17 mouse cellular contexts compared by ENCODE assay signal in the genomic region with DNA sequence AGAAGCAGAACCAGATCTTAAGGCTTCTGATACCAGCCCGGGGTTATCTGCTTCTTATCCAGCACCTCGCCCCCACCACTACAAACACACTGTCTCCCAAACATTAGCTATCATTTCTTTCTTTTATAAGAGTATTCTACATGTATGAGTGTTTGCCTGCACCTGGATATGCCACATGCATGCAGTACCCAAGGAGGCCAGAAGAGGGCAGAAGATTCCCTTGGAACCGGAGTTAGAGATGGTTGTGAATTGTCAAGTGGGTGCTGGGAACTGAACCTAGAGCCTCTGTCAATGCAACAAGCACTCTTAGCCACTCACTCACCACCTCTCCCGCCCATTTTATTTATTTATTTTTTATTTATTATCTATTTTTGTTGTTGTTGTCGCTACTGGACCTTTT.
DNase-seq lines count a peak whose midpoint lies in the region; ATAC-seq and TF ChIP-seq lines count a peak whose summit lies in the region.
"Had no signal": no experiment of that assay in that cellular context is flagged by ENCODE, and none has a peak within 500 bp of the region (broad histone marks: within the 10 kb centered on the region; RNA-seq: fewer than 3 reads in every experiment).

No protein-coding gene starts in this region.

- no peak overlapping the region for H3K4me3 ChIP-seq in forebrain, postnatal 0 days (ENCODE audit: low read depth, low read length)
- H3K4me3 ChIP-seq in forebrain, embryonic 14.5 days (ENCODE audit: low read depth, low read length) = no peak overlapping the region
- no peak overlapping the region for H3K4me3 ChIP-seq in liver, adult 2 months (ENCODE audit: insufficient read depth, low read depth, low read length)
- H3K4me3 ChIP-seq in liver, embryonic 11.5 days (ENCODE audit: low read depth, low read length) = no peak overlapping the region
- H3K4me3 ChIP-seq in E14TG2a.4 (replicated peaks; ENCODE audit: low read length) = no peak overlapping the region
- H3K4me3 ChIP-seq in lung, adult 2 months (replicated peaks; ENCODE audit: extremely low read depth, low read depth, low read length) = no peak overlapping the region
- H3K4me3 ChIP-seq: heart, embryonic 13.5 days; limb, embryonic 13.5 days had no signal

- H3K9me3 ChIP-seq in forebrain, postnatal 0 days (ENCODE audit: low read length) = peaks cover 5% of the 10 kb centered on the region; the same call in 1 of the 2 replicates
- 0 out of 2 replicates have a peak, but pooled peaks cover 4% of the 10 kb centered on the region for H3K9me3 ChIP-seq in forebrain, embryonic 14.5 days (replicated peaks; ENCODE audit: control insufficient read depth, low read length)
- no peaks in the 10 kb centered on the region; the same call in 1 of the 2 replicates for H3K9me3 ChIP-seq in liver, embryonic 11.5 days (ENCODE audit: control insufficient read depth, low read length)
- no peaks in the 10 kb centered on the region for H3K9me3 ChIP-seq in E14TG2a.4 (ENCODE audit: low read length)
- H3K9me3 ChIP-seq: limb, embryonic 13.5 days had no signal

- H3K79me2 ChIP-seq in liver, adult 2 months (ENCODE audit: control insufficient read depth, insufficient read depth, low read length) = no peaks in the 10 kb centered on the region

- H3K36me3 ChIP-seq in forebrain, postnatal 0 days (ENCODE audit: insufficient read depth) = no peaks in the 10 kb centered on the region
- H3K36me3 ChIP-seq in forebrain, embryonic 14.5 days (ENCODE audit: control insufficient read depth, insufficient read depth, low read length) = no peaks in the 10 kb centered on the region
- H3K36me3 ChIP-seq in liver, adult 2 months (ENCODE audit: control insufficient read depth, insufficient read depth, low read length) = no peaks in the 10 kb centered on the region
- no peaks in the 10 kb centered on the region for H3K36me3 ChIP-seq in liver, embryonic 11.5 days (ENCODE audit: control insufficient read depth, insufficient read depth, low read length)
- no peaks in the 10 kb centered on the region for H3K36me3 ChIP-seq in E14TG2a.4 (ENCODE audit: insufficient read depth, low read length)
- H3K36me3 ChIP-seq: heart, embryonic 13.5 days; limb, embryonic 13.5 days had no signal

- no peak for DNase-seq in forebrain, postnatal 0 days
- no peak for DNase-seq in forebrain, embryonic 14.5 days (ENCODE audit: low spot score)
- DNase-seq in liver, adult 2 months (ENCODE audit: extremely low read depth, low read depth, low spot score) = no peak
- DNase-seq in liver, embryonic 11.5 days (ENCODE audit: low spot score) = no peak
- peak; percentile 9 for DNase-seq in induced T-regulatory cell, adult 2 months (ENCODE audit: low read depth)
- no peak for DNase-seq in lung, adult 2 months
- DNase-seq: cerebellum, adult 11-12 months; gastrocnemius, postnatal 36 days; kidney, adult 18-20 months; kidney, postnatal 4 days; lung, postnatal 10 days; right cerebral cortex, postnatal 4 days had no signal

- H3K27me3 ChIP-seq in forebrain, postnatal 0 days (ENCODE audit: insufficient read depth, low read length) = no peaks in the 10 kb centered on the region
- H3K27me3 ChIP-seq in forebrain, embryonic 14.5 days (replicated peaks; ENCODE audit: control insufficient read depth, insufficient read depth, low read length) = no peaks in the 10 kb centered on the region
- H3K27me3 ChIP-seq in liver, adult 2 months (ENCODE audit: control insufficient read depth, insufficient read depth, low read length) = no peaks in the 10 kb centered on the region
- H3K27me3 ChIP-seq in liver, embryonic 11.5 days (replicated peaks; ENCODE audit: control insufficient read depth, insufficient read depth, low read length) = no peaks in the 10 kb centered on the region
- 0 out of 2 replicates have a peak, but pooled peaks cover 2% of the 10 kb centered on the region for H3K27me3 ChIP-seq in E14TG2a.4 (ENCODE audit: insufficient read depth, low read length)
- H3K27me3 ChIP-seq: heart, embryonic 13.5 days; limb, embryonic 13.5 days had no signal

- peak; percentile 45; the same call in 1 of the 2 replicates for TF ChIP-seq CTCF in forebrain, postnatal 0 days (IDR thresholded peaks at IDR 0.05; ENCODE audit: low read depth)
- peak; percentile 17; the same call in 1 of the 2 replicates for TF ChIP-seq CTCF in liver, adult 2 months (IDR thresholded peaks at IDR 0.05; ENCODE audit: low read depth, low read length)
- peak; percentile 59 for TF ChIP-seq CTCF in E14TG2a.4 (conservative IDR thresholded peaks at IDR 0.05; ENCODE audit: low read length)
- no peak for TF ChIP-seq CTCF in lung, adult 2 months (IDR thresholded peaks at IDR 0.05; ENCODE audit: insufficient read depth, low read length)

- no peak overlapping the region for H3K4me2 ChIP-seq in forebrain, postnatal 0 days (ENCODE audit: low read depth)
- H3K4me2 ChIP-seq in forebrain, embryonic 14.5 days (ENCODE audit: low read length) = no peak overlapping the region
- H3K4me2 ChIP-seq in liver, embryonic 11.5 days = no peak overlapping the region
- H3K4me2 ChIP-seq: heart, embryonic 13.5 days; limb, embryonic 13.5 days had no signal

- ATAC-seq in forebrain, postnatal 0 days = no peak
- no peak for ATAC-seq in forebrain, embryonic 14.5 days
- no peak for ATAC-seq in liver, embryonic 11.5 days (replicated peaks; ENCODE audit: low FRiP score)
- no peak for ATAC-seq in granulocyte monocyte progenitor cell, adult 5-6 weeks (replicated peaks; ENCODE audit: poor library complexity, severe bottlenecking)
- ATAC-seq: activated CD4-positive, CD25-positive, alpha-beta regulatory T cell, adult 4 months had no signal

- H3K9ac ChIP-seq in forebrain, postnatal 0 days = no peak overlapping the region
- H3K9ac ChIP-seq in forebrain, embryonic 14.5 days (ENCODE audit: low read length) = no peak overlapping the region
- H3K9ac ChIP-seq in liver, adult 2 months (ENCODE audit: low read depth, low read length) = no peak overlapping the region
- no peak overlapping the region for H3K9ac ChIP-seq in liver, embryonic 11.5 days (ENCODE audit: low read depth, low read length)
- H3K9ac ChIP-seq: heart, embryonic 13.5 days; limb, embryonic 13.5 days had no signal

- H3K4me1 ChIP-seq in forebrain, postnatal 0 days (ENCODE audit: insufficient read depth) = no peaks in the 10 kb centered on the region; the same call in 1 of the 2 replicates
- H3K4me1 ChIP-seq in forebrain, embryonic 14.5 days (ENCODE audit: control insufficient read depth, insufficient read depth, low read length) = peaks cover 4% of the 10 kb centered on the region; the same call in 1 of the 2 replicates
- no peaks in the 10 kb centered on the region for H3K4me1 ChIP-seq in liver, adult 2 months (ENCODE audit: control insufficient read depth, insufficient read depth, low read length)
- no peaks in the 10 kb centered on the region for H3K4me1 ChIP-seq in liver, embryonic 11.5 days (replicated peaks; ENCODE audit: control insufficient read depth, insufficient read depth, low read length)
- H3K4me1 ChIP-seq in E14TG2a.4 (replicated peaks; ENCODE audit: low read depth, low read length) = 0 out of 2 replicates have a peak, but pooled peaks cover under 1% of the 10 kb centered on the region
- H3K4me1 ChIP-seq in lung, adult 2 months (ENCODE audit: control insufficient read depth, insufficient read depth, low read length) = no peaks in the 10 kb centered on the region
- H3K4me1 ChIP-seq: heart, embryonic 13.5 days; limb, embryonic 13.5 days had no signal

- WGBS in forebrain, postnatal 0 days = 95% methylated on average over 5 of the region's 5 CpGs
- 96% methylated on average over 5 of the region's 5 CpGs for WGBS in forebrain, embryonic 14.5 days
- WGBS in liver, adult 2 months = 88% methylated on average over 5 of the region's 5 CpGs
- WGBS in liver, embryonic 11.5 days = 87% methylated on average over 5 of the region's 5 CpGs
- WGBS in lung, adult 2 months = 86% methylated on average over 5 of the region's 5 CpGs

- no peak overlapping the region for H3K27ac ChIP-seq in forebrain, postnatal 0 days (ENCODE audit: low read depth, low read length)
- H3K27ac ChIP-seq in forebrain, embryonic 14.5 days (ENCODE audit: low read depth, low read length) = no peak overlapping the region
- H3K27ac ChIP-seq in liver, adult 2 months (replicated peaks; ENCODE audit: insufficient read depth, low read depth, low read length) = no peak overlapping the region
- no peak overlapping the region for H3K27ac ChIP-seq in liver, embryonic 11.5 days (ENCODE audit: low read depth, low read length)
- H3K27ac ChIP-seq: heart, embryonic 13.5 days; limb, embryonic 13.5 days had no signal

- no peak for TF ChIP-seq POLR2A in liver, adult 2 months (IDR thresholded peaks at IDR 0.05; ENCODE audit: extremely low read depth, insufficient read depth, low read length)
- TF ChIP-seq POLR2A in lung, adult 2 months (IDR thresholded peaks at IDR 0.05; ENCODE audit: borderline replicate concordance, extremely low read depth, low read depth, low read length) = no peak
